Mouse (Mus musculus) embryonic facial prominence, embryonic 11.5 days (tissue): Measurements from ENCODE around the gene Zfp52. TPM values are rescaled to one million over a fixed set of nuclear protein-coding genes. Genes with fewer than 3 reads are reported as not detected.

Experiments used
- ATAC-seq: fragments of 200-750 bp; cut with Nextera tagmentation; replicated peaks from 2 replicates; pipeline ENCODE4 v1.8.0; 2017; ENCODE audit warnings: low read depth; ENCODE audit not compliant: insufficient number of reproducible peaks, low FRiP score, low TSS enrichment
- DNase-seq: peaks from one replicate; pipeline ENCODE4 v3.0.0-alpha.2; 2015; ENCODE audit warnings: low spot score
- H3K27ac ChIP-seq: fragments of 300-500 bp; sonication (generic); replicated peaks from 2 replicates; pipeline ENCODE4 v1.5.1; 2014; ENCODE audit warnings: mild to moderate bottlenecking, low read depth, low read length, control low read depth
- H3K27me3 ChIP-seq: fragments of 300-500 bp; sonication (generic); 2 replicates; pipeline ENCODE4 v1.6.1; 2014; ENCODE audit warnings: mild to moderate bottlenecking, low read length, moderate library complexity, mixed read lengths; ENCODE audit not compliant: control insufficient read depth, insufficient read depth
- H3K36me3 ChIP-seq: fragments of 300-500 bp; sonication (generic); replicated peaks from 2 replicates; pipeline ENCODE4 v1.6.1; 2014; ENCODE audit warnings: low read depth, mild to moderate bottlenecking, low read length, moderate library complexity, mixed read lengths; ENCODE audit not compliant: control insufficient read depth, insufficient read depth
- H3K4me1 ChIP-seq: fragments of 300-500 bp; sonication (generic); 2 replicates; pipeline ENCODE4 v1.6.1; 2014; ENCODE audit warnings: low read length, mixed read lengths; ENCODE audit not compliant: control insufficient read depth, insufficient read depth
- H3K4me2 ChIP-seq: fragments of 300-500 bp; sonication (generic); 2 replicates; pipeline ENCODE4 v1.6.1; 2014; ENCODE audit warnings: low read depth, mild to moderate bottlenecking, control low read depth, low read length, moderate library complexity
- H3K4me3 ChIP-seq: fragments of 300-500 bp; sonication (generic); 2 replicates; pipeline ENCODE4 v1.5.1; 2014; ENCODE audit warnings: low read depth, low read length, control low read depth
- H3K9ac ChIP-seq: fragments of 300-500 bp; sonication (generic); replicated peaks from 2 replicates; pipeline ENCODE4 v1.6.1; 2014; ENCODE audit warnings: mild to moderate bottlenecking, control low read depth, low read length
- H3K9me3 ChIP-seq: fragments of 300-500 bp; sonication (generic); replicated peaks from 2 replicates; pipeline ENCODE4 v1.6.1; 2016; ENCODE audit warnings: mild to moderate bottlenecking, low read length, inconsistent platforms, mixed read lengths; ENCODE audit not compliant: control insufficient read depth
- WGBS: fragments of 180-500 bp; shearing (Covaris S2); extraction: QIAGEN DNeasy Blood & Tissue Kit; methylation state at CpG from one replicate; pipeline ENCODE4 v1.1.7; 2014; 5-methylcytosine and 5-hydroxymethylcytosine counted together
- polyA plus RNA-seq: library from polyadenylated mRNA; unstranded; fragments of >200 nt; fragmentation: Nextera tagmentation; extraction: Ambion mirVana; gene quantifications from 2 replicates; pipeline ENCODE4 v1.2.1, GENCODE M21; 2014

Gene Zfp52
- polyA plus RNA-seq: 1.8 and 3.2 TPM in 2 replicates

DNA sequence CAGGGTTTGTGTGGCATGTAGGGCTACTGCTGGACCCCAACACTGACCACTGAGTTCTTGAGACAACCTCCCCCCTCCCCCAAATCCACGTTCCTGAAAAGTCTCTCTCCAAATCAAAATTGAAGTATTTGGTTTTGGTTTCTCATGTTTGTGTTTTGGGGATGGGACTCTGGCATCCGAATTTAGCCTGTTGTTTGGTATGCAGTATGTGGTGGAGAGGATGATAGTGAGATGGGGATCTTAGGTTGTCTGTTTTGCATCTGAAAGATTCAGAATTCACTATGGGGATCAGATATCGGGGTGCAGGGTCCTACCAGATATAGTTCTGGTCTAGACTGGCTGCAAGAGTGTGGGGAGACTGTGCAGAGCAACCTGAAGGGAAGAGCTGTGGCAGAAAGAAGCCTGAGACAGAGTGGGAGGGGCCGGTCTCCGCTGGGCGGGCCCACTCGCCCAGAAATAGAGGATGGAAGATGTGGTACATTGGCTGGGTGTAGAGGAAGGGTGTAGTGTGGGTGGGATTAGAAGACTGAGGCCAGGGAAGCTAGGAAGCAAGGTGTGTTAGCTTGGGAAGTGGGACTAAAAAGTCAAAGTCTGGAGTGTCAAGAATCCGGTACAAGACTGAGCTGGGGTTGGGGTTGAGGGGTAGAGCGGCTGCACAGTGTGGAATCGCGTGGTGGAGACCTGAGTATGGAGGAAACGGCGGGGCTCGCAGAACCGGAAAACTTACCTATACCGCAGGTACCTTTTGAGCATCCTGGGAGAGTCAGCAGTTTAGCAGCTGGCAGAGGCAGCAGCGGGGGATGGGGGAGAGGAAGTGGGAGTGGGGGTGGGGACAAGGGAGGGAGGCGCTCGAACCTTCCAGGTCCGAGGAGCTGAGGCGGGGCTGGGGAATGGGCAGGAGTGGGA lies at the start of gene Zfp52:
Gene Zfp52, plus strand, starts transcription at position 444 of the 906 bp plus-strand sequence.
- WGBS: 3% methylated on average over 21 of the region's 21 CpGs
- Histone ChIP-seq H3K27me3 (no peaks in the 10 kb centered on the region), H3K36me3 (no peaks in the 10 kb centered on the region), H3K4me2 (peak within 1 kb of the TSS; percentile 78), H3K4me1 (no peaks in the 10 kb centered on the region), H3K27ac (no peak within 1 kb of the TSS), H3K4me3 (peak within 1 kb of the TSS; percentile 47), H3K9me3 (no peaks in the 10 kb centered on the region), H3K9ac (peak within 1 kb of the TSS; percentile 58)
- ATAC-seq: peak; percentile 81
- peak; percentile 61 for DNase-seq

DNA sequence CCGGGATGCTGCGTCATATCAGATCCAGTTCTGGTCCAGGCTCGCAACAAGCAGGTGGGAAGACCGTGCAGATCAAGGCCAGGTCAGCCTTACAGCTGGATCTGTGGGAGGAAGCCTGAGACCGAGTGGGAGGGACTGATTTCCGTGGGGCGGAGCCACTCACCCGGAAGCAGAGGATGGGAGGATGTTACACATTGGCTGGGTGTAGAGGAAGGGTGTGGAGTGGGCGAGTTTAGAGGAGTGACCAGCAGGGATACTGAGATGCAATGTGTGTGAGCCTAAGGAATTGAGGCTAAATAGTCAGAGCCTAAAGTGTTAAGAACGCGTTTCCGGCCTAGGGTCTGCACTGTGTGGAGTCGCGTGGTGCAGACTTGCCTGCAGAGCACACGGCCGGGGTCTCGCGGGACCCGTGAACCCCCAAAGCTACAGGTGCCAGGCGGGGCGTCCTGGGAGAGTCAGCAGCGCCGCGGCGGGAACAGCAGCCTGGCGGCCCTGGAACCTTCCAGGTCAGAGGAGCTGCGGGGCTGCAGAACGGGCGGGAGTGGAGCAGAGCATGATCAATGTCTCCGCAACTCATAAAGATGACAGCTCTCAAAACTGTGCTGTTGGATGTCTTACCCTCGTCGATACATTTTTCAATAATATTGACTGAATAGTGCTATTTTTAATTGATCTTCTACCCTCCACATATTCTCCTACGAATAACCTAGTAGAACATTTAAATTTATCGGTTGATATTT lies 46.4 kb upstream of the Zfp52 start, which contains the start of gene Zfp53:
Gene Zfp53, plus strand, starts transcription at position 239 of the 740 bp plus-strand sequence.
- ATAC-seq (peak; percentile 100), DNase-seq (peak; percentile 84)
- Histone ChIP-seq H3K9ac (peak within 1 kb of the TSS; percentile 77), H3K4me1 (no peaks in the 10 kb centered on the region), H3K27me3 (no peaks in the 10 kb centered on the region), H3K9me3 (no peaks in the 10 kb centered on the region), H3K4me3 (peak within 1 kb of the TSS; percentile 75), H3K27ac (no peak within 1 kb of the TSS), H3K36me3 (no peaks in the 10 kb centered on the region), H3K4me2 (peak within 1 kb of the TSS; percentile 61)
- WGBS: 2% methylated on average over 34 of the region's 34 CpGs

GRCm38 (mm10) chr17:21489500-21490001 lies 45.8 kb upstream of the Zfp52 start:
- ATAC-seq: no peak
- H3K4me2 ChIP-seq: peak overlapping the region; percentile 61
- 24% methylated on average over 8 of the region's 8 CpGs for WGBS
- no peaks in the 10 kb centered on the region for H3K9me3 ChIP-seq
- H3K4me1 ChIP-seq: no peaks in the 10 kb centered on the region
- peak overlapping the region; percentile 77; the same call in 1 of the 2 replicates for H3K9ac ChIP-seq
- H3K27ac ChIP-seq: no peak overlapping the region
- DNase-seq: no peak
- H3K4me3 ChIP-seq: peak overlapping the region; percentile 75
- H3K36me3 ChIP-seq: no peaks in the 10 kb centered on the region
- no peaks in the 10 kb centered on the region for H3K27me3 ChIP-seq

DNA sequence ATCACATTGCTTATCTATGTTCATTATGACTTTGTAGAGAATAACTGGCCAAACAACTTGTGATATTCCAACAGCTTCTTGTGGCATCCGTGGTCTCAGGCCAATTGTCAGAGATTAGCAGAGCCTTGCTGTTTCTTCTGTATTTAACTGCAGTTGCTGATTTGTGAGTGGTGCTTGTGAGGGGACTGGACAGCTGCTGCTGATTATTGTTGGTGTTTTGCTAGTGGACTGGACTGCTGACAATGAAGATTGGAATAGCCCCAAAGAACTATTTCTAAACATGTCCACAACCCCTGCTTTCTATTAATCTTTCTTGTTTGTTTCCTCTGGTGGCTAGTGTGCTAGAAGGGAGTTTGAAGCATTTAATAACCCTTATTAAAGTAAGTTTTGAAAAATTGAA lies 34.0 kb upstream of the Zfp52 start:
- H3K36me3 ChIP-seq: peaks cover 2% of the 10 kb centered on the region; the same call in 1 of the 2 replicates
- H3K9me3 ChIP-seq: no peaks in the 10 kb centered on the region
- H3K4me3 ChIP-seq: no peak overlapping the region
- no peaks in the 10 kb centered on the region for H3K27me3 ChIP-seq
- WGBS: 86% methylated on average over 1 of the region's 1 CpGs
- H3K9ac ChIP-seq: no peak overlapping the region
- DNase-seq (no peak), ATAC-seq (no peak)
- H3K4me1 ChIP-seq: no peaks in the 10 kb centered on the region
- H3K4me2 ChIP-seq: no peak overlapping the region
- H3K27ac ChIP-seq: no peak overlapping the region

DNA sequence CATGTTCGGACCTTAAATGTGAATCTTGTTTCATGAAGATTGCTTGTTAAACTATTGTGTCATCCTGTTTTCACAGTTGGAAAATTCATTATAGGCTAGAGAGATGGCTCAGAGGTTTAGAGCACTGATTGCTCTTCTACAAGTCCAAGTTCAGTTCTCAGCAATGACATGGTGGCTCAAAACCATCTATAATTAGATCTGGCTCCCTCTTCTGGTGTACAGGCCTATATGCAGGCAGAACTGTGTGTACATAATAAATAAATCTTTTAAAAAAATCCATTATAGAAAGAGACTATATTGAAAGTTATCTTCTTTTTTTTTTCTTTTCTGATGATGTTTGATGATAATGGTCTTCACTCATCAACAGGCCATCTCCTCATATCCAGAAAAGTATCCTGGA lies 30.8 kb upstream of the Zfp52 start:
- no peaks in the 10 kb centered on the region for H3K4me1 ChIP-seq
- ATAC-seq (no peak), DNase-seq (no peak)
- no peak overlapping the region for H3K27ac ChIP-seq
- H3K27me3 ChIP-seq: no peaks in the 10 kb centered on the region
- H3K4me2 ChIP-seq: no peak overlapping the region
- WGBS: 92% methylated on average over 1 of the region's 1 CpGs
- H3K4me3 ChIP-seq: no peak overlapping the region
- H3K9me3 ChIP-seq: no peaks in the 10 kb centered on the region
- peaks cover 2% of the 10 kb centered on the region; the same call in 1 of the 2 replicates for H3K36me3 ChIP-seq
- no peak overlapping the region for H3K9ac ChIP-seq

DNA sequence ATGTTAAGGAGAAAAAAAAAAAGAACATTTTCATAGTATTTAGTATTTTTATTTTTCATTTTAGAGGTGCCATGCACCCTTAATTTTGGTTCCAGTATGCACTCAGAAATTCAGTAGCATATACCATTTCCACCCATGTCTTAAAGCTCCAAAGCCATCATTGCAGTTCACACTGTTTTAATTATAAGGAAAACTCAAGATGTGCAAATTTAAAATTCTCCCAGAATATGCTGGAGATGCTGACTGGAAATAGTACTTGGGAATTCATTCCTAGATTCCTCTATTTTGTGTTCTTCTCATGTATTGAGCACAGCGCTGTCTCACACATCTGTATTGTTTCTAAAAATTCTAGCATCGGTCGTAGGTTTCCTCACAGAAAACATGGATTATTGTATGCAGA lies 29.1 kb upstream of the Zfp52 start:
- 96% methylated on average over 3 of the region's 3 CpGs for WGBS
- H3K9ac ChIP-seq: no peak overlapping the region
- DNase-seq (no peak), ATAC-seq (no peak)
- H3K4me1 ChIP-seq: no peaks in the 10 kb centered on the region
- H3K4me3 ChIP-seq: no peak overlapping the region
- H3K4me2 ChIP-seq: no peak overlapping the region
- H3K27ac ChIP-seq: no peak overlapping the region
- no peaks in the 10 kb centered on the region for H3K9me3 ChIP-seq
- peaks cover 2% of the 10 kb centered on the region; the same call in 1 of the 2 replicates for H3K36me3 ChIP-seq
- H3K27me3 ChIP-seq: no peaks in the 10 kb centered on the region

- no peak overlapping the region for H3K9ac ChIP-seq
- H3K27ac ChIP-seq: no peak overlapping the region
- ATAC-seq (no peak), DNase-seq (no peak)
- H3K4me2 ChIP-seq: no peak overlapping the region
- no peak overlapping the region for H3K4me3 ChIP-seq
- H3K36me3 ChIP-seq: peaks cover 2% of the 10 kb centered on the region; the same call in 1 of the 2 replicates
- no peaks in the 10 kb centered on the region for H3K9me3 ChIP-seq
- no peaks in the 10 kb centered on the region for H3K27me3 ChIP-seq
- H3K4me1 ChIP-seq: no peaks in the 10 kb centered on the region
These were observed 25.6 kb upstream of the Zfp52 start for GRCm38 (mm10) chr17:21509756-21510155.
